Mouse (Mus musculus): ENCODE data around the gene Snta1.

DNA sequence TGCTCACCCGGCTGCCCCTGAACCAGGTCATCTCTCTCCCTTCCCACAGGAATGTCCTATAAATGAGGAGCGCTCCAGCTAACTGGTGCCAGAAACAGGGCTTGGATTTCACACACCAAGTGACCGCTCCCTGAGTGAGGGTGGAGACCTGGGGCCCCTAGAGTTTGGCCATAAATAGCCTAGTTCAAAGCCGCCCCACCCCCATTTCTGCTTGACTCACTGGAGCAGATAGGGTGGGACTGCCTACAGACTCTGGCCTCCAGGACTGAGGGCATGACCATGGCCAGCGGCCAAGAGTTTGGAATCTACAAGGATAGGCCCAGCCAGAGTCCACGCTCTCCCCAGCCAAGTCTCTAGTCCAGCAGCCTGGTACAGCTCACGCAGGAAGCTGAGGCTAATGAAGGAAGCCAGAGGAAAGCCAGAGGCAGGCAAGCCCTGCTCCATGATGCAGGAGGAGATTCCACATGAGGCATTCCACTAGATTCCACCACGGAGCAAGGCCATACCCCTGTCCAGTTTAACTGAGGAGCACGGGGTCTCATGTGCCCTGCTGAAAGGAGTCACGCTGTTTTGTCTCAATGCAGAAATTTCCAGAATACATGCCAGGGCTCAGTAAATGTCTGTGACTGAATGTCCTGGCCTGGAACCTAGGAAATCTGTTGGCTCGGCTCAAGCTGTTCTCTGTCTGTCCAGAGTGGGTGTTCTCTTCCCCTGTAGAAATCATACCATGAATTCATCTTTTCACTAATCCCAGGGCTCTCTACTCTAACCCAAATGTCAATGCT lies 17.5 kb downstream of the Snta1 start:
- TF ChIP-seq EP300 (optimal IDR thresholded peaks at IDR 0.05): no peak
- no peak for TF ChIP-seq CTCF (IDR thresholded peaks at IDR 0.05; ENCODE audit: low read depth)
